Mouse (Mus musculus) inflammation-experienced regulatory T-cells, adult 6 months (primary cell): Measurements from ENCODE around the gene Dgcr6. TPM values are rescaled to one million over a fixed set of nuclear protein-coding genes. Genes with fewer than 3 reads are reported as not detected.

Experiments
- ATAC-seq: one replicate; pipeline ENCODE4 v1.8.0; 2017
- polyA plus RNA-seq, 3 experiments: library from polyadenylated mRNA; unstranded; fragments of 100-300 nt; shearing (Covaris generic); gene quantifications; one replicate each; pipeline ENCODE4 v1.2.1; 2017

The Dgcr6 gene
- polyA plus RNA-seq, 3 experiments from 2014 or later = 11.5 to 19.1 (median 15.0) TPM

- ATAC-seq = no peak
These were observed 19.4 kb downstream of the Dgcr6 start for GRCm38 (mm10) chr16:18072089-18072488.

- ATAC-seq = peak; percentile 34
These were observed 20.8 kb downstream of the Dgcr6 start for GRCm38 (mm10) chr16:18073259-18073962.

GRCm38 (mm10) chr16:18074611-18075010 is 22.0 kb downstream of the Dgcr6 start:
- peak; percentile 23 for ATAC-seq

GRCm38 (mm10) chr16:18075201-18075600 is 22.5 kb downstream of the Dgcr6 start:
- peak; percentile 92 for ATAC-seq

GRCm38 (mm10) chr16:18078314-18079015 is 25.8 kb downstream of the Dgcr6 start:
- ATAC-seq = no peak

GRCm38 (mm10) chr16:18079300-18079699 is 26.6 kb downstream of the Dgcr6 start:
- no peak for ATAC-seq

GRCm38 (mm10) chr16:18080171-18080570 is 27.5 kb downstream of the Dgcr6 start:
- ATAC-seq = no peak

DNA sequence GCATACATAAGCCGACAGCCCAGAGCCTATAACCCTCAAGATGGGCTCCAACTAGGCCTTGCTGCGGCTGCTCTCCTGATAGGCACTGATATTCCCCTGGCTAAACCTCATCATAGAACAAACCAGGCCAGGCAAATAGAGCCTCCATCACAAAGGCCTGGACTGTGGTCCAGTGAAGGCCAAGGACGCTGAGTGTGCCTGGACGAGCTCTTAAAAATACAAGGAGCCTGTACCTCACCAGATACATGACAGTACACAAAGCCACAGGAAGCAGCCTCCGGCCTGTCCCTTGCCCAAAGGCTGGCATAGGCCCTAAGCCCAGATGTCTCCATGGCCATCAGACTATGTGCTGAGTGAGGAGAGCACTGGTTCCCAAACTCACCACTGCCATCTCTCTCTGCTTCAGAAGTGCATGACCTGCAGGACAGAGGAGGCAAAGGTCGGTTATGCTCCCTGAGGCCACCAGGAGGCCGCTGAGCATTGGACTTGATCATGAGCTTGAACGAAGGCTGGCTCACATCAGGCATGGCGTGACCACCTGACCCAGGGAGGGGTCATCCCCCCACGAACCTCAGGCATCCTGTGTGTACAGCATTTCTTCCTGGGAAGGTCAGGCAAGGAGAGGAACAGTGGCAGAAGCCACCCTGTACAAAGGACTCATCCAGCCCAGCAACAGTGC is 28.6 kb downstream of the Dgcr6 start:
- no peak for ATAC-seq

DNA sequence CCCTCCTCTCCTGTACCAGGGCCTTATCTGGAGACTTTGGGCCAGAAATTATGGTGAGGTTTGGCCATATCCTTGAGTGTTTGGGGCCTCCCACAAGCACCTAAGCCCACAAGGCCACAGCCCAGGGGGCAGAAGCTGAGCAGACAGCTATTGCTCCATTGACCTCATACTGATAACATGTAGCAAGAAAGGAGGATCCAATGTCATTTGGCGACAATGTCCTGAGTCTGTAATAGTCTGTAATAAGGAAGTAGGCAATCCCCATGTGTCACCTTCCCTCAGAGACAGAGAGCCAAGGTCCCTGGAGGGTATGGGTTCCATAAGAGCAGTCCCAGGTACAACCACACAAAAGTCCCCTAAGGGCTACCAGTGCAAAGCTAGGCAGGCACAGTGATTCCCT is 29.6 kb downstream of the Dgcr6 start:
- ATAC-seq = no peak

- no peak for ATAC-seq
These were observed 30.7 kb downstream of the Dgcr6 start for GRCm38 (mm10) chr16:18083231-18083951.

- ATAC-seq = no peak
These were observed 31.6 kb downstream of the Dgcr6 start for GRCm38 (mm10) chr16:18084262-18084661.

GRCm38 (mm10) chr16:18087101-18087500 is 34.4 kb downstream of the Dgcr6 start:
- ATAC-seq = no peak

GRCm38 (mm10) chr16:18096348-18096747 is 43.7 kb downstream of the Dgcr6 start:
- ATAC-seq = no peak

DNA sequence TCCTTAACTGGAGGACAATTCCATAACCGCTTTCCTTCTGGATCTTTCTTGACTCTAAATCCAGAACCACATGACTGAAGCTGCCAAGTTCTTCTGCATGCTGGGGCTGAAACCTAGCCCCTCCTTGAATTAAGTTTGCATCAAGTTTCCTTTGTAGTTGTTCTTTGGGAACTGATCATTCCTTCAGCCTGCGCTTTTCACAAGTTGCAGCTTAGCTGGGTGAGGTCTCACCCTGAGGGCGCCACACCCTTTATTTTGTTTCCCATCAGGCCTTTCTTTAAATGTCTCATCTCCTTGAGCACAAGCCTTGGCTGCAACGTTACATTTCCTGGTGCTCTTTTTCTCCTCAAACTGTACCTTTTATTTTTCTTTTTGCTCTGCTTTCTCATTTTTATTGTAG is 50.2 kb downstream of the Dgcr6 start:
- ATAC-seq = no peak

GRCm38 (mm10) chr16:18103366-18103765 is 50.7 kb downstream of the Dgcr6 start:
- no peak for ATAC-seq

- no peak for ATAC-seq
These were observed 51.1 kb downstream of the Dgcr6 start for GRCm38 (mm10) chr16:18103808-18104207.

- ATAC-seq = no peak
These were observed 55.7 kb downstream of the Dgcr6 start for GRCm38 (mm10) chr16:18108221-18108966.

GRCm38 (mm10) chr16:18111042-18111441 is 58.4 kb downstream of the Dgcr6 start:
- no peak for ATAC-seq

- ATAC-seq = no peak
These were observed 63.8 kb downstream of the Dgcr6 start for GRCm38 (mm10) chr16:18116467-18116866.

- no peak for ATAC-seq
These were observed 65.6 kb downstream of the Dgcr6 start for GRCm38 (mm10) chr16:18118285-18118684.

- no peak for ATAC-seq
These were observed 66.5 kb downstream of the Dgcr6 start for GRCm38 (mm10) chr16:18119031-18119730.
